Mouse (Mus musculus): Measurements from ENCODE around the gene Shtn1.
A peak's percentile ranks its signal among the peaks of the same experiment; 100 is the strongest.

Shtn1 gene

GRCm38 (mm10) chr19:58968731-58969506 lies 107.0 kb downstream of the Shtn1 start:
- DNase-seq (ENCODE audit: low read depth, low spot score) = peak; percentile 80

GRCm38 (mm10) chr19:58963011-58963410 lies 112.9 kb downstream of the Shtn1 start:
- DNase-seq (ENCODE audit: low read depth, low spot score) = no peak

GRCm38 (mm10) chr19:58954779-58955178 lies 121.1 kb downstream of the Shtn1 start:
- DNase-seq (ENCODE audit: low read depth, low spot score) = no peak

GRCm38 (mm10) chr19:58952236-58952635 lies 123.7 kb downstream of the Shtn1 start:
- no peak for DNase-seq (ENCODE audit: low read depth, low spot score)

GRCm38 (mm10) chr19:58951521-58951920 lies 124.4 kb downstream of the Shtn1 start:
- no peak for DNase-seq (ENCODE audit: low read depth, low spot score)

GRCm38 (mm10) chr19:58945959-58946358 lies 129.9 kb downstream of the Shtn1 start:
- no peak for DNase-seq (ENCODE audit: low read depth, low spot score)

- peak; percentile 95 for DNase-seq (ENCODE audit: low read depth, low spot score)
These were observed 132.8 kb downstream of the Shtn1 start, which contains the start of the genes Eno4 and Hspa12a for GRCm38 (mm10) chr19:58942841-58943828. TSS of gene Eno4 (plus strand) at chr19:58943425. TSS of gene Hspa12a (minus strand) at chr19:58943654.

- DNase-seq (ENCODE audit: low read depth, low spot score) = no peak
These were observed 142.8 kb downstream of the Shtn1 start for GRCm38 (mm10) chr19:58933062-58933461.

- DNase-seq (ENCODE audit: low read depth, low spot score) = peak; percentile 24
These were observed 144.7 kb downstream of the Shtn1 start for GRCm38 (mm10) chr19:58931081-58931800.

Measured in ES-CJ7 (cell line).